Mouse (Mus musculus): ENCODE results near the gene Sh3bgr. TPM values are rescaled to one million over a fixed set of nuclear protein-coding genes. Genes with fewer than 3 reads are reported as not detected.

Sh3bgr gene
- 1,000 to 10,000 TPM in 1 of 2 experiments, 100 to 1,000 TPM in 1; 977 to 1,012 TPM for total RNA-seq (2021)
- long read RNA-seq, experiment 1, transcript Sh3bgr-201 (8 exons, 1,341 nt) = major isoform, 469 of 617 reads
- long read RNA-seq, experiment 1, partial matches to known transcripts = 33 of 617 reads
- long read RNA-seq, experiment 1, other reads (novel, unspliced or antisense) = 115 of 617 reads
- long read RNA-seq, experiment 2, transcript Sh3bgr-201 (8 exons, 1,341 nt) = major isoform, 418 of 541 reads
- long read RNA-seq, experiment 2, partial matches to known transcripts = 32 of 541 reads
- long read RNA-seq, experiment 2, other reads (novel, unspliced or antisense) = 91 of 541 reads

- DNase-seq = peak; percentile 87
- intact Hi-C loops (cut with DNase I; ENCODE audit: low total_unique reads) = no loop called here
Measured at GRCm38 (mm10) chr16:96199913-96200701, at the start of gene Sh3bgr. TSS of gene Sh3bgr (plus strand) at chr16:96200450.

GRCm38 (mm10) chr16:96150995-96151394, 49.3 kb upstream of the Sh3bgr start:
- intact Hi-C loops (cut with DNase I; ENCODE audit: low total_unique reads) = no loop called here
- peak; percentile 74 for DNase-seq

- peak; percentile 85 for DNase-seq
- intact Hi-C loops (cut with DNase I; ENCODE audit: low total_unique reads) = no loop called here
Measured at GRCm38 (mm10) chr16:96151551-96151950, 48.7 kb upstream of the Sh3bgr start.

- intact Hi-C loops (cut with DNase I; ENCODE audit: low total_unique reads) = no loop called here
- DNase-seq = no peak
Measured at GRCm38 (mm10) chr16:96154476-96154875, 45.8 kb upstream of the Sh3bgr start.

- intact Hi-C loops (cut with DNase I; ENCODE audit: low total_unique reads) = no loop called here
- no peak for DNase-seq
Measured at GRCm38 (mm10) chr16:96156019-96156418, 44.2 kb upstream of the Sh3bgr start.

- intact Hi-C loops (cut with DNase I; ENCODE audit: low total_unique reads) = no loop called here
- no peak for DNase-seq
Measured at GRCm38 (mm10) chr16:96157171-96157570, 43.1 kb upstream of the Sh3bgr start.

- intact Hi-C loops (cut with DNase I; ENCODE audit: low total_unique reads) = no loop called here
- peak; percentile 32 for DNase-seq
Measured at GRCm38 (mm10) chr16:96158511-96159080, 41.7 kb upstream of the Sh3bgr start.

- intact Hi-C loops (cut with DNase I; ENCODE audit: low total_unique reads) = no loop called here
- DNase-seq = peak; percentile 75
Measured at GRCm38 (mm10) chr16:96159091-96159731, 41.0 kb upstream of the Sh3bgr start.

- DNase-seq = peak; percentile 21
- intact Hi-C loops (cut with DNase I; ENCODE audit: low total_unique reads) = no loop called here
Measured at GRCm38 (mm10) chr16:96159794-96160346, 40.4 kb upstream of the Sh3bgr start.

- intact Hi-C loops (cut with DNase I; ENCODE audit: low total_unique reads) = no loop called here
- DNase-seq = no peak
Measured at GRCm38 (mm10) chr16:96160927-96161326, 39.3 kb upstream of the Sh3bgr start.

- no peak for DNase-seq
- intact Hi-C loops (cut with DNase I; ENCODE audit: low total_unique reads) = no loop called here
Measured at GRCm38 (mm10) chr16:96161336-96161735, 38.9 kb upstream of the Sh3bgr start.

- no peak for DNase-seq
- intact Hi-C loops (cut with DNase I; ENCODE audit: low total_unique reads) = no loop called here
Measured at GRCm38 (mm10) chr16:96165723-96166264, 34.5 kb upstream of the Sh3bgr start.

- intact Hi-C loops (cut with DNase I; ENCODE audit: low total_unique reads) = no loop called here
- no peak for DNase-seq
Measured at GRCm38 (mm10) chr16:96168837-96169236, 31.4 kb upstream of the Sh3bgr start.

GRCm38 (mm10) chr16:96173648-96174047, 26.6 kb upstream of the Sh3bgr start:
- DNase-seq = no peak
- intact Hi-C loops (cut with DNase I; ENCODE audit: low total_unique reads) = no loop called here

GRCm38 (mm10) chr16:96175399-96175798, 24.9 kb upstream of the Sh3bgr start:
- intact Hi-C loops (cut with DNase I; ENCODE audit: low total_unique reads) = no loop called here
- DNase-seq = no peak

GRCm38 (mm10) chr16:96179156-96179555, 21.1 kb upstream of the Sh3bgr start:
- no peak for DNase-seq

GRCm38 (mm10) chr16:96187619-96188018, 12.6 kb upstream of the Sh3bgr start:
- intact Hi-C loops (cut with DNase I; ENCODE audit: low total_unique reads) = no loop called here
- no peak for DNase-seq

More at GRCm38 (mm10) chr16:96179156-96179555, 21.1 kb upstream of the Sh3bgr start:
- intact Hi-C loops (cut with DNase I; ENCODE audit: low total_unique reads) = no loop called here

- intact Hi-C loops (cut with DNase I; ENCODE audit: low total_unique reads) = no loop called here
- peak; percentile 100 for DNase-seq
Measured at GRCm38 (mm10) chr16:96191531-96192506, 8.4 kb upstream of the Sh3bgr start, which contains the start of gene Lca5l. TSS of gene Lca5l (minus strand) at chr16:96192271.
